Mouse (Mus musculus) CH12.LX (cell line): Measurements from ENCODE around the gene Sh3tc1. TPM values are rescaled to one million over a fixed set of nuclear protein-coding genes. Genes with fewer than 3 reads are reported as not detected.

Source experiments
- DNase-seq: peaks from one replicate; pipeline ENCODE4 v3.0.0-alpha.2; 2013; ENCODE audit errors: extremely low read depth
- H3K27ac ChIP-seq: 2 replicates; pipeline ENCODE4 v1.5.1; 2012; ENCODE audit warnings: low read depth, mild to moderate bottlenecking, control low read depth, moderate library complexity; ENCODE audit not compliant: insufficient read depth
- H3K27me3 ChIP-seq: replicated peaks from 2 replicates; pipeline ENCODE3; 2012; ENCODE audit warnings: inconsistent platforms
- H3K36me3 ChIP-seq, 2 experiments: replicated peaks in 1 of 2; 2 replicates each; pipeline versions ENCODE3 to v1.6.1; 2012; ENCODE audit warnings: inconsistent platforms in 1 of 2, low read length in 1 of 2, mild to moderate bottlenecking in 1 of 2, mixed read lengths in 1 of 2, moderate library complexity in 1 of 2; ENCODE audit not compliant: control insufficient read depth in 1 of 2, insufficient read depth in 1 of 2
- H3K4me1 ChIP-seq, 2 experiments: 2 replicates each; pipeline ENCODE4 v1.6.1; 2012; ENCODE audit warnings: inconsistent platforms in 1 of 2, moderate library complexity in 1 of 2; ENCODE audit not compliant: insufficient read depth in 2 of 2, control insufficient read depth in 1 of 2
- H3K4me2 ChIP-seq: 2 replicates; pipeline ENCODE4 v1.6.1; 2012; ENCODE audit warnings: low read depth, mild to moderate bottlenecking, control low read depth; ENCODE audit not compliant: poor library complexity, insufficient read depth, severe bottlenecking
- H3K4me3 ChIP-seq, 3 experiments: fragments of 150-350 bp in 1 of 3; sonication (generic) in 1 of 3; replicated peaks in 1 of 3; 2 replicates each; pipeline versions ENCODE3 to v1.5.1; 2011 to 2012; ENCODE audit warnings: low read depth in 2 of 3, low read length in 2 of 3, mild to moderate bottlenecking in 2 of 3, moderate library complexity in 2 of 3, control low read depth in 1 of 3, improper control_type of control experiment in 1 of 3, inconsistent platforms in 1 of 3, mixed read lengths in 1 of 3; ENCODE audit not compliant: poor library complexity in 1 of 3
- H3K79me2 ChIP-seq: replicated peaks from 2 replicates; pipeline ENCODE4 v1.6.1; 2012; ENCODE audit warnings: mild to moderate bottlenecking, moderate library complexity; ENCODE audit not compliant: control insufficient read depth, poor library complexity, insufficient read depth, severe bottlenecking; ENCODE audit errors: extremely low read depth
- H3K9ac ChIP-seq: 2 replicates; pipeline ENCODE4 v1.6.1; 2012; ENCODE audit warnings: low read depth, mild to moderate bottlenecking, control low read depth, moderate library complexity; ENCODE audit not compliant: insufficient read depth
- H3K9me3 ChIP-seq: replicated peaks from 2 replicates; pipeline ENCODE3; 2012; ENCODE audit warnings: low read length, inconsistent platforms, mixed read lengths
- BHLHE40 ChIP-seq: IDR thresholded peaks from 2 replicates; pipeline ENCODE4 v1.6.1; 2011; ENCODE audit warnings: mild to moderate bottlenecking, low read depth, low read length, improper control_type of control experiment
- CHD2 ChIP-seq: IDR thresholded peaks from 2 replicates; pipeline ENCODE4 v1.6.1; 2011; ENCODE audit warnings: low read length, improper control_type of control experiment
- CTCF ChIP-seq, 2 experiments: IDR thresholded peaks in 1 of 2; conservative IDR thresholded peaks in 1 of 2; 2 replicates each; pipeline ENCODE4 v1.5.1; 2011 to 2012; ENCODE audit warnings: low read depth in 2 of 2, low read length in 2 of 2, improper control_type of control experiment in 1 of 2, inconsistent platforms in 1 of 2, mild to moderate bottlenecking in 1 of 2, moderate library complexity in 1 of 2
- HCFC1 ChIP-seq: IDR thresholded peaks from 2 replicates; pipeline ENCODE4 v1.6.1; 2012; ENCODE audit warnings: low read depth, mild to moderate bottlenecking, inconsistent platforms, low read length, improper control_type of control experiment
- IRF4 ChIP-seq: IDR thresholded peaks from 2 replicates; pipeline ENCODE4 v1.6.1; 2014; ENCODE audit warnings: low read depth, mild to moderate bottlenecking, inconsistent platforms, low read length, improper control_type of control experiment
- JUN ChIP-seq: IDR thresholded peaks from 2 replicates; pipeline ENCODE4 v1.6.1; 2011; ENCODE audit warnings: low read depth, mild to moderate bottlenecking, low read length, improper control_type of control experiment, moderate library complexity; ENCODE audit not compliant: insufficient read depth
- KAT2A ChIP-seq: IDR thresholded peaks from 2 replicates; pipeline ENCODE4 v1.6.1; 2012; ENCODE audit warnings: low read length, improper control_type of control experiment, inconsistent platforms; ENCODE audit not compliant: insufficient replicate concordance
- MAFK ChIP-seq: IDR thresholded peaks from 2 replicates; pipeline ENCODE4 v1.6.1; 2011; ENCODE audit warnings: low read length, improper control_type of control experiment; ENCODE audit not compliant: insufficient replicate concordance
- NRF1 ChIP-seq: IDR thresholded peaks from 2 replicates; pipeline ENCODE4 v1.6.1; 2014; ENCODE audit warnings: low read depth, mild to moderate bottlenecking, inconsistent platforms, low read length, improper control_type of control experiment, moderate library complexity
- PAX5 ChIP-seq: IDR thresholded peaks from 2 replicates; pipeline ENCODE4 v1.6.1; 2012; ENCODE audit warnings: low read length, inconsistent platforms, mixed read lengths
- POLR2AphosphoS2 ChIP-seq: IDR thresholded peaks from 2 replicates; pipeline ENCODE4 v1.6.1; 2011; ENCODE audit warnings: low read depth, low read length, improper control_type of control experiment
- RAD21 ChIP-seq: IDR thresholded peaks from 2 replicates; pipeline ENCODE4 v1.6.1; 2011; ENCODE audit warnings: low read depth, mild to moderate bottlenecking, low read length, improper control_type of control experiment, moderate library complexity
- SMC3 ChIP-seq: IDR thresholded peaks from 2 replicates; pipeline ENCODE4 v1.6.1; 2011; ENCODE audit warnings: low read depth, low read length, improper control_type of control experiment
- UBTF ChIP-seq: IDR thresholded peaks from 2 replicates; pipeline ENCODE4 v1.6.1; 2012; ENCODE audit warnings: low read depth, mild to moderate bottlenecking, inconsistent platforms, low read length, improper control_type of control experiment, moderate library complexity
- USF2 ChIP-seq: conservative IDR thresholded peaks from 2 replicates; pipeline ENCODE4 v1.6.1; 2011; ENCODE audit warnings: low read depth, low read length, improper control_type of control experiment
- ZC3H11A ChIP-seq: IDR thresholded peaks from 2 replicates; pipeline ENCODE4 v1.6.1; 2012; ENCODE audit warnings: low read depth, mild to moderate bottlenecking, inconsistent platforms, low read length, improper control_type of control experiment
- ZKSCAN1 ChIP-seq: IDR thresholded peaks from 2 replicates; pipeline ENCODE4 v1.6.1; 2012; ENCODE audit warnings: low read depth, inconsistent platforms, low read length, improper control_type of control experiment, borderline replicate concordance
- ZMIZ1 ChIP-seq: IDR thresholded peaks from 2 replicates; pipeline ENCODE4 v1.6.1; 2012; ENCODE audit warnings: low read depth, mild to moderate bottlenecking, inconsistent platforms, low read length, improper control_type of control experiment
- dilution Hi-C: fragments of 300-500 bp; cut with MboI; formaldehyde crosslinking; loops from 2 replicates; pipeline ENCODE4 v1.14.3; 2020; ENCODE audit warnings: low sequenced_read_pairs; ENCODE audit not compliant: extremely low pct_unique_long_range_greater_than_20kb, extremely low pct_ligation_motif_present
- in situ Hi-C: fragments of 300-500 bp; cut with MboI; formaldehyde crosslinking; loops from 3 replicates; pipeline ENCODE4 v1.14.3; 2019; ENCODE audit warnings: low sequenced_read_pairs, low pct_ligation_motif_present, low pct_unique_long_range_greater_than_20kb, mixed read lengths
- polyA plus RNA-seq: library from polyadenylated mRNA; unstranded; fragments of >175 nt; gene quantifications from 2 replicates; pipeline ENCODE4 v1.2.1, GENCODE M21; 2012; ENCODE audit warnings: low read depth; ENCODE audit not compliant: insufficient read length
- total RNA-seq, 2 experiments: library from RNA; depleted of rRNA; stranded (reverse); fragments of 300-350 nt in 1 of 2; fragments of >200 nt in 1 of 2; gene quantifications; 2 replicates each; pipeline ENCODE4 v1.2.3; 2012 to 2014

Sh3tc1 gene
- total and polyA plus RNA-seq, 3 experiments: 0.85 to 2.3 (median 1.2) TPM

- no peak overlapping the region for H3K4me2 ChIP-seq
- no peaks in the 10 kb centered on the region for H3K36me3 ChIP-seq
- H3K79me2 ChIP-seq: no peaks in the 10 kb centered on the region
- TF ChIP-seq ZKSCAN1: no peak
- TF ChIP-seq IRF4: no peak
- TF ChIP-seq USF2: no peak
- TF ChIP-seq ZMIZ1: no peak
- in situ Hi-C loops (no loop called here), dilution Hi-C loops (no loop called here)
- no peak overlapping the region for H3K27ac ChIP-seq
- H3K9ac ChIP-seq: no peak overlapping the region
- H3K4me1 ChIP-seq: peaks cover 4 to 5% of the 10 kb centered on the region in 2 experiments; a peak in 3 of 4 replicates
- no peak for DNase-seq
- H3K4me3 ChIP-seq: no peak overlapping the region
- H3K27me3 ChIP-seq: peaks cover 42% of the 10 kb centered on the region
- no peaks in the 10 kb centered on the region for H3K9me3 ChIP-seq
Measured at GRCm38 (mm10) chr5:35653743-35654395, 85.9 kb downstream of the Sh3tc1 start.

- peak in 1 of 2 experiments; percentile 76; a peak in 2 of 4 replicates for TF ChIP-seq CTCF (conservative IDR thresholded peaks at IDR 0.05 in 1 of 2, IDR thresholded peaks at IDR 0.05 in 1 of 2; ENCODE audit: low read depth in 2 of 2, low read length in 2 of 2)
- no peak for TF ChIP-seq HCFC1
- peak; percentile 68 for TF ChIP-seq SMC3
- TF ChIP-seq NRF1: peak; percentile 29; the same call in 1 of the 2 replicates
- peak; percentile 35 for TF ChIP-seq RAD21
- in situ Hi-C loops: no loop called here
- dilution Hi-C loops: no loop called here
Measured at GRCm38 (mm10) chr5:35652872-35653271, 86.9 kb downstream of the Sh3tc1 start.

GRCm38 (mm10) chr5:35652319-35652718 is 87.5 kb downstream of the Sh3tc1 start:
- in situ Hi-C loops (no loop called here), dilution Hi-C loops (no loop called here)
- peaks cover 48% of the 10 kb centered on the region for H3K27me3 ChIP-seq
- no peak overlapping the region for H3K9ac ChIP-seq
- no peak overlapping the region for H3K27ac ChIP-seq
- H3K4me3 ChIP-seq: no peak overlapping the region
- no peaks in the 10 kb centered on the region for H3K79me2 ChIP-seq
- H3K4me2 ChIP-seq: no peak overlapping the region
- peaks cover 4 to 5% of the 10 kb centered on the region in 2 experiments; a peak in 3 of 4 replicates for H3K4me1 ChIP-seq
- DNase-seq: no peak
- H3K36me3 ChIP-seq: no peaks in the 10 kb centered on the region
- H3K9me3 ChIP-seq: no peaks in the 10 kb centered on the region
- no peak for TF ChIP-seq JUN
- no peak for TF ChIP-seq CHD2
- no peak for TF ChIP-seq UBTF
- TF ChIP-seq PAX5: no peak
- TF ChIP-seq HCFC1: no peak
- TF ChIP-seq BHLHE40: no peak
- no peak for TF ChIP-seq CTCF (conservative IDR thresholded peaks at IDR 0.05 in 1 of 2, IDR thresholded peaks at IDR 0.05 in 1 of 2; ENCODE audit: low read depth in 2 of 2, low read length in 2 of 2)
- no peak for TF ChIP-seq USF2
- no peak for TF ChIP-seq IRF4
- no peak for TF ChIP-seq KAT2A
- TF ChIP-seq ZC3H11A: no peak
- no peak for TF ChIP-seq MAFK
- TF ChIP-seq POLR2AphosphoS2: no peak

More at GRCm38 (mm10) chr5:35652872-35653271, 86.9 kb downstream of the Sh3tc1 start:
- no peak overlapping the region for H3K4me3 ChIP-seq
- no peak overlapping the region for H3K9ac ChIP-seq
- H3K4me1 ChIP-seq: peaks cover 4 to 5% of the 10 kb centered on the region in 2 experiments; a peak in 3 of 4 replicates
- peaks cover 42% of the 10 kb centered on the region for H3K27me3 ChIP-seq
- no peaks in the 10 kb centered on the region for H3K36me3 ChIP-seq
- no peak overlapping the region for H3K4me2 ChIP-seq
- no peaks in the 10 kb centered on the region for H3K9me3 ChIP-seq
- DNase-seq: no peak
- H3K27ac ChIP-seq: no peak overlapping the region
- H3K79me2 ChIP-seq: no peaks in the 10 kb centered on the region
